Mouse (Mus musculus) cortical plate, adult 2 months (tissue): ENCODE data around the gene Lamb3.

Experiments
- CTCF ChIP-seq: fragments of 200-500 bp; IDR thresholded peaks from 2 replicates; pipeline ENCODE4 v1.5.1; 2011; ENCODE audit warnings: mild to moderate bottlenecking, control low read depth, low read length; ENCODE audit not compliant: insufficient read depth; ENCODE audit errors: extremely low read depth
- POLR2A ChIP-seq: fragments of 200-500 bp; IDR thresholded peaks from 2 replicates; pipeline ENCODE4 v1.6.1; 2011; ENCODE audit warnings: mild to moderate bottlenecking, low read length, control low read depth; ENCODE audit not compliant: insufficient read depth; ENCODE audit errors: extremely low read depth

GRCm38 (mm10) chr1:193255488-193256288 lies 48.2 kb downstream of the Lamb3 start:
- TF ChIP-seq POLR2A = no peak
- TF ChIP-seq CTCF = peak; percentile 57; the same call in 1 of the 2 replicates
